Mouse (Mus musculus) lung, embryonic 14.5 days (tissue): ENCODE measurements around the gene Ccdc97. TPM values are rescaled to one million over a fixed set of nuclear protein-coding genes. Genes with fewer than 3 reads are reported as not detected.

Experiments used
- ATAC-seq: fragments of 200-750 bp; cut with Nextera tagmentation; 2 replicates; pipeline ENCODE4 v1.8.0; 2017; ENCODE audit warnings: mild to moderate bottlenecking, moderate TSS enrichment, moderate library complexity; ENCODE audit not compliant: insufficient read depth
- DNase-seq: peaks from one replicate; pipeline ENCODE4 v3.0.0-alpha.2; 2015
- H3K27ac ChIP-seq: fragments of 300-500 bp; sonication (generic); 2 replicates; pipeline ENCODE4 v1.5.1; 2014; ENCODE audit warnings: low read depth, mild to moderate bottlenecking, moderate library complexity
- H3K27me3 ChIP-seq: fragments of 300-500 bp; sonication (generic); 2 replicates; pipeline ENCODE4 v1.6.1; 2014; ENCODE audit warnings: low read length, control low read depth; ENCODE audit not compliant: insufficient read depth
- H3K36me3 ChIP-seq: fragments of 300-500 bp; sonication (generic); 2 replicates; pipeline ENCODE4 v1.6.1; 2014; ENCODE audit warnings: control low read depth; ENCODE audit not compliant: insufficient read depth
- H3K4me1 ChIP-seq: fragments of 300-500 bp; sonication (generic); 2 replicates; pipeline ENCODE4 v1.6.1; 2014; ENCODE audit warnings: antibody characterized with exemption, control low read depth; ENCODE audit not compliant: insufficient read depth
- H3K4me2 ChIP-seq: fragments of 300-500 bp; sonication (generic); 2 replicates; pipeline ENCODE4 v1.6.1; 2014; ENCODE audit warnings: mild to moderate bottlenecking
- H3K4me3 ChIP-seq: fragments of 300-500 bp; sonication (generic); 2 replicates; pipeline ENCODE4 v1.5.1; 2014; ENCODE audit warnings: low read depth, low read length
- H3K9ac ChIP-seq: fragments of 300-500 bp; sonication (generic); 2 replicates; pipeline ENCODE4 v1.6.1; 2014
- H3K9me3 ChIP-seq: fragments of 300-500 bp; sonication (generic); 2 replicates; pipeline ENCODE4 v1.6.1; 2016; ENCODE audit warnings: low read depth, low read length, control low read depth
- CTCF ChIP-seq: IDR thresholded peaks from 2 replicates; pipeline ENCODE4 v1.5.1; 2016; ENCODE audit warnings: antibody characterized with exemption, low read depth
- WGBS: fragments of 180-500 bp; shearing (Covaris S2); extraction: QIAGEN DNeasy Blood & Tissue Kit; methylation state at CpG from one replicate; pipeline ENCODE4 v1.1.7; 2014; 5-methylcytosine and 5-hydroxymethylcytosine counted together
- polyA plus RNA-seq: library from polyadenylated mRNA; unstranded; fragments of >200 nt; fragmentation: Nextera tagmentation; extraction: Ambion mirVana; gene quantifications from 2 replicates; pipeline ENCODE4 v1.2.1, GENCODE M21; 2014

Gene Ccdc97
- polyA plus RNA-seq, 1 experiment from 2014 or later = 29.4 TPM

DNA sequence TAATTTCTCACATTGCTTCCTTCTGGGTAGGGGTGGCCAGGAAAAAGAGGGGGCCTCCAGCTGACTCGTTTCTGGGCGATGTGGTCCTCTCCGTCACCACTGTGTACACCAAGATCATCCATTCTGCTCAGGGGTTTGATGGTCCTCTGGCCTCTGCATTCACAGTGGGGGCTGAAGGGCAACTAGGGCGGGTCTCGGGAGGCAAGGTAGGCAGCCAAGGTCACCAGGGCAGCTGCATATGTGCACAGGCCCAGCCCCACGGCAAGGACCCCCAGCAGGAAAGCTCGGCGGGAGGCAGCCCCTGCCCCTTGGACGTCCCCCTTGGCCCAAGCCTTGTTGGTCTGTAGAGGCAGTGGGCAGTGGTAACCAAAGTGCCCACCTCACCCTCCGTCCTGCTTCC, 49.7 kb downstream of the Ccdc97 start:
- Histone ChIP-seq H3K4me2 (no peak overlapping the region), H3K4me1 (no peaks in the 10 kb centered on the region), H3K9ac (no peak overlapping the region), H3K36me3 (peaks cover 44% of the 10 kb centered on the region), H3K4me3 (no peak overlapping the region), H3K27ac (no peak overlapping the region), H3K27me3 (peaks cover 10% of the 10 kb centered on the region; the same call in 1 of the 2 replicates), H3K9me3 (no peaks in the 10 kb centered on the region)
- 85% methylated on average over 10 of the region's 10 CpGs for WGBS
- ATAC-seq (no peak), DNase-seq (no peak)
- no peak for TF ChIP-seq CTCF

DNA sequence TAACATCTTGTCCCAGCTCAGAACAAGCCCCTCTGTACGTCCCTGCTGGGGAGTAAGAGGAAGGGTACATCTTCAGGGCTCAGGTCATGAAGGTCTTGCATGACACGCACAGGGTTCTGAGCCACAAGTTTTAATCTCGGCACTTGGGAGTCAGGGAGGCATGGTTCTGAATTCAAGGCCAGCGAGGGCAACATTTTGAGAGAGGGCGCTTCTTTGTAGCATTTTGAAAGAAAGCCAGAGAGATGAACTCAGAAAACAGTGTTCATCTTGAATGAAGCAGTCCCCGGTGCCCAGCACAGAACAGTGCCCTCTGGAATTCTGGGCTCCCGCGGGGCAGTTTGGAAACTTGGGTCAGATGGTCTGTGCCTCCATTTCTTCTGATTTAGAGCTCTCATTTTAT, 52.5 kb downstream of the Ccdc97 start:
- Histone ChIP-seq H3K4me2 (no peak overlapping the region), H3K4me3 (no peak overlapping the region), H3K9me3 (no peaks in the 10 kb centered on the region), H3K27ac (no peak overlapping the region), H3K9ac (no peak overlapping the region), H3K27me3 (no peaks in the 10 kb centered on the region), H3K36me3 (peaks cover 66% of the 10 kb centered on the region), H3K4me1 (no peaks in the 10 kb centered on the region)
- WGBS = 94% methylated on average over 8 of the region's 8 CpGs
- TF ChIP-seq CTCF = no peak
- ATAC-seq (no peak), DNase-seq (no peak)

Other genes starting within 250 kb of the Ccdc97 start
- gene Ceacam1, start 241.5 kb downstream of the Ccdc97 start, polyA plus RNA-seq = 2.3 and 2.7 TPM in 2 replicates
- 0.11 TPM in 1 of 2 replicates, not detected in the other for gene Ceacam2, start 179.2 kb downstream of the Ccdc97 start, polyA plus RNA-seq
- not detected in 2 replicates for gene Erich4, start 103.2 kb downstream of the Ccdc97 start, polyA plus RNA-seq
- 27.8 and 33.5 TPM in 2 replicates for gene Dmac2, start 99.7 kb downstream of the Ccdc97 start, polyA plus RNA-seq
- 3.5 and 4.0 TPM in 2 replicates for gene B3gnt8, start 92.4 kb downstream of the Ccdc97 start, polyA plus RNA-seq
- gene Bckdha, start 60.1 kb downstream of the Ccdc97 start, polyA plus RNA-seq = 40.2 and 42.1 TPM in 2 replicates
- 72.3 and 79.7 TPM in 2 replicates for gene Exosc5, start 59.9 kb downstream of the Ccdc97 start, polyA plus RNA-seq
- gene Tmem91, start 43.9 kb downstream of the Ccdc97 start, polyA plus RNA-seq = 1.6 and 2.8 TPM in 2 replicates
- gene B9d2, start 38.3 kb downstream of the Ccdc97 start, polyA plus RNA-seq = 25.1 and 27.6 TPM in 2 replicates
- gene Tgfb1, start 32.1 kb downstream of the Ccdc97 start, polyA plus RNA-seq = 4.0 and 4.1 TPM in 2 replicates
- 80.3 and 82.0 TPM in 2 replicates for gene Hnrnpul1, start 35.7 kb upstream of the Ccdc97 start, polyA plus RNA-seq
- 44.1 and 46.5 TPM in 2 replicates for gene Axl, start 69.6 kb upstream of the Ccdc97 start, polyA plus RNA-seq
- 3.2 and 3.8 TPM in 2 replicates for gene Cyp2s1, start 97.8 kb upstream of the Ccdc97 start, polyA plus RNA-seq
- gene Cyp2b10, start 178.5 kb upstream of the Ccdc97 start, polyA plus RNA-seq = 0.47 TPM in 1 of 2 replicates, not detected in the other